Mouse (Mus musculus): ENCODE data around the gene Nt5m. TPM values are rescaled to one million over a fixed set of nuclear protein-coding genes. Genes with fewer than 3 reads are reported as not detected.

Nt5m gene
- total and polyA plus RNA-seq, 3 experiments: 26.6 to 29.1 TPM; not detected in 1

DNA sequence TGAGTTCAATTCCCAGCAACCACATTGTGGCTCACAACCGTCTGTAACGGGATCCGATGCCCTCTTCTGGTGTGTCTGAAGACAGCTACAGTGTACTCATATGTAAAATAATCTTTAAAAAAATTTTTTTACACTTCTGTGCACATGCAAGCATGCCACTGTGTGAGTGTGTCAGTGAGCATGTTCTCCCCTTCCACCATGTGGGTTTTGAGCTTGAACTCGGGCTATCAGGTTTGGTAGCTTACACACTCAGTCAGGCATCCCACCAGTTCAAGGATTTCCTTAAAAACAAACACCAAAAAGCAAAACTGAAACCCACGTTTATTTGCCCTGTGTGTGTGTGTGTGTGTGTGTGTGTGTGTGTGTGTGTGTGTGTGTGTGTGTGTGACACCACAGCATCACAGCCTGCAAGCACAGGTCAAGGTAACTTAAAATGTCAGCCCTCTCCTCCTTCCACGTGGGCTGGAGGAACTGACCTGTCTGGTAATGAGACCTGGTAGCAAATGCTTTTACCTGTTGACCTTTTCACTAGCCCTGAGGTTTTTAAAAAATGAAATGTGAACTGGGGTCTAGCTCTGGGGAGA, 23.7 kb upstream of the Nt5m start:
- Histone ChIP-seq H3K27me3 (ENCODE audit: control insufficient read depth in 1 of 2, insufficient read depth in 2 of 2, low read length in 2 of 2) (no peaks in the 10 kb centered on the region), H3K9me3 (replicated peaks; ENCODE audit: insufficient read depth, low read length) (no peaks in the 10 kb centered on the region), H3K9ac (ENCODE audit: control insufficient read depth, low read depth, low read length, poor library complexity, severe bottlenecking) (no peak overlapping the region), H3K4me3 (ENCODE audit: control insufficient read depth in 1 of 2, insufficient read depth in 1 of 2, low read depth in 2 of 2, low read length in 2 of 2) (no peak overlapping the region), H3K36me3 (ENCODE audit: control insufficient read depth in 1 of 2, insufficient read depth in 2 of 2, low read length in 2 of 2) (peaks cover 2 to 19% of the 10 kb centered on the region in 2 experiments), H3K79me2 (ENCODE audit: control insufficient read depth, insufficient read depth, low read length, poor library complexity) (no peaks in the 10 kb centered on the region), H3K4me1 (ENCODE audit: control insufficient read depth in 1 of 2, insufficient read depth in 2 of 2, low read length in 2 of 2) (peaks cover 3 to 6% of the 10 kb centered on the region in 2 experiments; a peak in 2 of 4 replicates), H3K27ac (ENCODE audit: control insufficient read depth, low read depth, low read length) (no peak overlapping the region)
- TF ChIP-seq MYC (IDR thresholded peaks at IDR 0.05; ENCODE audit: low read depth, low read length) (no peak), USF2 (IDR thresholded peaks at IDR 0.05; ENCODE audit: borderline replicate concordance in 1 of 2, insufficient read depth in 1 of 2, low read depth in 1 of 2, low read length in 2 of 2) (no peak), CHD2 (IDR thresholded peaks at IDR 0.05; ENCODE audit: low read length) (no peak), SIN3A (IDR thresholded peaks at IDR 0.05; ENCODE audit: low read length) (no peak), TAL1 (IDR thresholded peaks at IDR 0.05; ENCODE audit: low read length) (no peak), EP300 (IDR thresholded peaks at IDR 0.05; ENCODE audit: low read depth in 1 of 2, low read length in 2 of 2) (no peak), ZKSCAN1 (IDR thresholded peaks at IDR 0.05; ENCODE audit: low read depth, low read length) (no peak), MEF2A (IDR thresholded peaks at IDR 0.05; ENCODE audit: extremely low read depth, insufficient replicate concordance, low read depth, low read length, poor library complexity, severe bottlenecking) (no peak), KAT2A (conservative IDR thresholded peaks at IDR 0.05; ENCODE audit: low read depth, low read length) (no peak), E2F4 (IDR thresholded peaks at IDR 0.05; ENCODE audit: borderline replicate concordance, low read depth, low read length) (no peak)
- DNase-seq (ENCODE audit: low read depth, low spot score): no peak

DNA sequence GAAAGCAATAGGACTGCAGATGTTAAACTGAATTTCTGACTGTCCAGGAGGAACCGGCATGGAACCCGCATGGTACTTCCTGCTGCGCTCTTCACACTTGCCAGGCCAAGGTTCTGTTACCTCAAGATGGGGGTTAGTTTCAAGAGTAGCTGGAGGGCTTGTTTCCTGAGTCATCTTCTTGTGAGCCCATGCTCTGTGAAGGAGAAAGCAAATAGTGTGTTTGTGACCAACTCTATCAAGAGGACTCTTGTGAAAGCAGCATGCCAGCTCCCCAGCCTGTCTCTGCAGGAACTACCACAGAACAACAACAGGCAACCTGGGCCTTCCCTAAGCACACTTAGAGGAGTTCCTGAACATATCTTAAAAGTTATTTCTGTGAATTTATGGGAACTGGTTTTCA, 21.3 kb upstream of the Nt5m start:
- no peak overlapping the region for H3K4me3 ChIP-seq (ENCODE audit: control insufficient read depth in 1 of 2, insufficient read depth in 1 of 2, low read depth in 2 of 2, low read length in 2 of 2)
- no peaks in the 10 kb centered on the region for H3K9me3 ChIP-seq (replicated peaks; ENCODE audit: insufficient read depth, low read length)
- no peak overlapping the region for H3K9ac ChIP-seq (ENCODE audit: control insufficient read depth, low read depth, low read length, poor library complexity, severe bottlenecking)
- TF ChIP-seq ZMIZ1 (IDR thresholded peaks at IDR 0.05; ENCODE audit: low read depth, low read length): no peak
- no peak for TF ChIP-seq MYB (IDR thresholded peaks at IDR 0.05; ENCODE audit: low read depth, low read length)
- TF ChIP-seq ZC3H11A (IDR thresholded peaks at IDR 0.05; ENCODE audit: low read depth, low read length): no peak
- TF ChIP-seq BHLHE40 (IDR thresholded peaks at IDR 0.05; ENCODE audit: borderline replicate concordance, low read depth, low read length): no peak
- no peak for TF ChIP-seq JUND (IDR thresholded peaks at IDR 0.05; ENCODE audit: low read depth, low read length)
- no peaks in the 10 kb centered on the region for H3K27me3 ChIP-seq (ENCODE audit: control insufficient read depth in 1 of 2, insufficient read depth in 2 of 2, low read length in 2 of 2)
- no peak overlapping the region for H3K27ac ChIP-seq (ENCODE audit: control insufficient read depth, low read depth, low read length)
- H3K79me2 ChIP-seq (ENCODE audit: control insufficient read depth, insufficient read depth, low read length, poor library complexity): no peaks in the 10 kb centered on the region
- H3K36me3 ChIP-seq (ENCODE audit: control insufficient read depth in 1 of 2, insufficient read depth in 2 of 2, low read length in 2 of 2): peaks cover 0 to 30% of the 10 kb centered on the region in 2 experiments; a peak in 3 of 4 replicates
- H3K4me1 ChIP-seq (ENCODE audit: control insufficient read depth in 1 of 2, insufficient read depth in 2 of 2, low read length in 2 of 2): no peaks in the 10 kb centered on the region
- no peak for DNase-seq (ENCODE audit: low read depth, low spot score)

All from MEL (cell line).